Mouse (Mus musculus): ENCODE measurements at regions not wholly inside any gene's neighbourhood (a gene's known extent, or its start where the extent isn't known, plus 50 kb on each side); places are given as distances from the start of the nearest gene placed in this dataset.

- Histone ChIP-seq H3K36me3 (ENCODE audit: insufficient read depth, low read length) (no peaks in the 10 kb centered on the region), H3K4me3 (replicated peaks; ENCODE audit: low read length) (no peak overlapping the region), H3K9me3 (ENCODE audit: low read length) (no peaks in the 10 kb centered on the region), H3K27me3 (ENCODE audit: insufficient read depth, low read length) (no peaks in the 10 kb centered on the region), H3K4me1 (replicated peaks; ENCODE audit: low read depth, low read length) (no peaks in the 10 kb centered on the region)
- TF ChIP-seq POU5F1 (IDR thresholded peaks at IDR 0.05; ENCODE audit: borderline replicate concordance, low read length) = no peak
- TF ChIP-seq NANOG (IDR thresholded peaks at IDR 0.05; ENCODE audit: borderline replicate concordance, low read length) = no peak
- TF ChIP-seq CTCF (conservative IDR thresholded peaks at IDR 0.05; ENCODE audit: low read length) = no peak
Measured at GRCm38 (mm10) chr4:54527660-54528059, 417.2 kb upstream of the Zfp462 start.

GRCm38 (mm10) chr4:54531739-54532138, 413.1 kb upstream of the Zfp462 start:
- no peaks in the 10 kb centered on the region for H3K4me1 ChIP-seq (replicated peaks; ENCODE audit: low read depth, low read length)
- H3K27me3 ChIP-seq (ENCODE audit: insufficient read depth, low read length) = no peaks in the 10 kb centered on the region
- no peaks in the 10 kb centered on the region for H3K36me3 ChIP-seq (ENCODE audit: insufficient read depth, low read length)
- no peak overlapping the region for H3K4me3 ChIP-seq (replicated peaks; ENCODE audit: low read length)
- H3K9me3 ChIP-seq (ENCODE audit: low read length) = no peaks in the 10 kb centered on the region
- no peak for TF ChIP-seq POU5F1 (IDR thresholded peaks at IDR 0.05; ENCODE audit: borderline replicate concordance, low read length)
- no peak for TF ChIP-seq NANOG (IDR thresholded peaks at IDR 0.05; ENCODE audit: borderline replicate concordance, low read length)
- TF ChIP-seq CTCF (conservative IDR thresholded peaks at IDR 0.05; ENCODE audit: low read length) = no peak

- TF ChIP-seq NANOG (IDR thresholded peaks at IDR 0.05; ENCODE audit: borderline replicate concordance, low read length) = no peak
- TF ChIP-seq CTCF (conservative IDR thresholded peaks at IDR 0.05; ENCODE audit: low read length) = no peak
- TF ChIP-seq POU5F1 (IDR thresholded peaks at IDR 0.05; ENCODE audit: borderline replicate concordance, low read length) = no peak
- no peaks in the 10 kb centered on the region for H3K4me1 ChIP-seq (replicated peaks; ENCODE audit: low read depth, low read length)
- no peaks in the 10 kb centered on the region for H3K36me3 ChIP-seq (ENCODE audit: insufficient read depth, low read length)
- no peak overlapping the region for H3K4me3 ChIP-seq (replicated peaks; ENCODE audit: low read length)
- no peaks in the 10 kb centered on the region for H3K9me3 ChIP-seq (ENCODE audit: low read length)
- H3K27me3 ChIP-seq (ENCODE audit: insufficient read depth, low read length) = no peaks in the 10 kb centered on the region
Measured at GRCm38 (mm10) chr4:54533846-54534245, 411.0 kb upstream of the Zfp462 start.

DNA sequence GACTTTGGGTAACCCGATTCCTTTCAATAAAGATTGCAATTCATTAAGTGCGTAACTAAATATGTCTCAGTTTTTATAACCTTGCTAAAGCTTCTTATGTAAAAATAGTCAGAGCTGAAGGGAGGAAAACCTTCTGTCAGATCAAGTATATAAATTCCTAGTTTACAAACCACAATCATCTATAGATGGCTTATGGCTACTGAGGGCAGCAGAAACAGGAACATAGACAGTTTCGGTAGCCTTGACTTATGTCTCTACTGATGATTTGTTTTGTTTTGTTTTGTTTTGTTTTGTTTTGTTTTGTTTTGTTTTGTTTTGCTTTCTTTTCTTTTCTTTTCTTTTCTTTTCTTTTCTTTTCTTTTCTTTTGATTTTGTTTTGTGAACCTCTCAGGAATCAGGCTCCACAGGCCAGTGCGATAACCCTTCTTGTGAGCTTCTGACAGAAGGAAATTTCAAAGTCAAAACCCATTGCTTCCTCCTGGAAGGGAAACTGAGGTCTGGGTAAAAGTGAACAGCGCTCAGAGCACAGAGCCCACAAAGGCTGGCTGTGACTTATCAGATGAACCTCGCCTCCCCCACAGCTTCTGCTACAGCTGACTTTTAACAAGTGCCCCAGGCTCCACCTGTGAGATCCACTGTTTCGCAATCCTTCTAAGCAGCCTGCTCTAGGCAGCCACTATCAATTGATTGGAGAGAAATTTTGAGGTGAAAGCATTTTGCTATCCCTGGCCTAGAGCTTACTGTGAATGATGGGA, 391.8 kb upstream of the Zfp462 start:
- H3K27me3 ChIP-seq (ENCODE audit: insufficient read depth, low read length) = no peaks in the 10 kb centered on the region

GRCm38 (mm10) chr4:54563075-54563474, 381.8 kb upstream of the Zfp462 start:
- TF ChIP-seq POU5F1 (IDR thresholded peaks at IDR 0.05; ENCODE audit: borderline replicate concordance, low read length) (no peak), CTCF (conservative IDR thresholded peaks at IDR 0.05; ENCODE audit: low read length) (no peak), NANOG (IDR thresholded peaks at IDR 0.05; ENCODE audit: borderline replicate concordance, low read length) (no peak)
- H3K9me3 ChIP-seq (ENCODE audit: low read length) = no peaks in the 10 kb centered on the region
- H3K4me3 ChIP-seq (replicated peaks; ENCODE audit: low read length) = no peak overlapping the region

More for the DNA sequence above, 391.8 kb upstream of the Zfp462 start:
- TF ChIP-seq POU5F1 (IDR thresholded peaks at IDR 0.05; ENCODE audit: borderline replicate concordance, low read length) = no peak
- TF ChIP-seq NANOG (IDR thresholded peaks at IDR 0.05; ENCODE audit: borderline replicate concordance, low read length) = no peak
- TF ChIP-seq CTCF (conservative IDR thresholded peaks at IDR 0.05; ENCODE audit: low read length) = no peak
- Histone ChIP-seq H3K4me3 (replicated peaks; ENCODE audit: low read length) (no peak overlapping the region), H3K9me3 (ENCODE audit: low read length) (no peaks in the 10 kb centered on the region), H3K36me3 (ENCODE audit: insufficient read depth, low read length) (no peaks in the 10 kb centered on the region), H3K4me1 (replicated peaks; ENCODE audit: low read depth, low read length) (no peaks in the 10 kb centered on the region)

DNA sequence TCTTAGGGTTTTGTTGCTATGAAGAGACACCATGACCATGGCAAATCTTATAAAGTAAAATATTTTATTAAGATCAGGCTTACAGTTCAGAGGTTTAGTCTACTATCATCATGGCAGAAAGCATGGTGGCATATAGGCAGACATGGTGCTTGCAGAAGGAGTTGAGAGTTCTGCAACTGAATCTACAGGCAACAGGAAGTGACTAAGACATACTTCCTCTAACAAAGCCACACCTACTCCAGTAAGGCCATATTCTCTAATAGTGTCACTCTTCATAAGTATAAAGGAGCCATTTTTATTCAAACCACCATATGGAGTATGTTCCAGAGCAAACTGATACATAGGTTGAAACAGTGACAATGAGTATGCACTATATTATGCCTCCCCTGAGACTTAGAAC, 371.7 kb upstream of the Zfp462 start:
- Histone ChIP-seq H3K27me3 (ENCODE audit: insufficient read depth, low read length) (no peaks in the 10 kb centered on the region), H3K9me3 (ENCODE audit: low read length) (peaks cover 2% of the 10 kb centered on the region; the same call in 1 of the 2 replicates), H3K4me3 (replicated peaks; ENCODE audit: low read length) (no peak overlapping the region), H3K4me1 (replicated peaks; ENCODE audit: low read depth, low read length) (no peaks in the 10 kb centered on the region), H3K36me3 (ENCODE audit: insufficient read depth, low read length) (no peaks in the 10 kb centered on the region)
- no peak for TF ChIP-seq CTCF (conservative IDR thresholded peaks at IDR 0.05; ENCODE audit: low read length)
- TF ChIP-seq POU5F1 (IDR thresholded peaks at IDR 0.05; ENCODE audit: borderline replicate concordance, low read length) = no peak
- TF ChIP-seq NANOG (IDR thresholded peaks at IDR 0.05; ENCODE audit: borderline replicate concordance, low read length) = no peak

More at GRCm38 (mm10) chr4:54563075-54563474, 381.8 kb upstream of the Zfp462 start:
- Histone ChIP-seq H3K27me3 (ENCODE audit: insufficient read depth, low read length) (no peaks in the 10 kb centered on the region), H3K36me3 (ENCODE audit: insufficient read depth, low read length) (no peaks in the 10 kb centered on the region), H3K4me1 (replicated peaks; ENCODE audit: low read depth, low read length) (no peaks in the 10 kb centered on the region)

DNA sequence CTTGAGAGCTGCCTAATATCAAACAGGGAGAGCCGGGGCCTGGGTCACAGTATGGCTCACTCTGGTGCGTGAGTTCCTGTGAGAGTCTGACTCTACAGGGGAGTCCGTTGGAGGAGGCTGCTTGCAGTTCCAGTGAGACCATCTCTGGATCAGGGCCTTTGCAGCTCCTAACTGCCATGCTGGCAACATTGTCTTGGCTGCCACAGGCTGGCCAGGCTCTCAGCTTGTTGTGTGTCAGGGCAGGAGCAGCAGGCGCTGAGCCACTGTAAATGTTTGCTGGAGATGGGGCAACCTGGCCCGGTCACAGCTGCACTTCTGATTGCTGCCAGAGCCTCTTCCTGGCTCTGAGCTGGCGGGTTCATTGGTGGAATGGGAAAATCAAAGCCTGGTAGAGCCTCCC, 357.7 kb upstream of the Zfp462 start:
- H3K4me1 ChIP-seq (replicated peaks; ENCODE audit: low read depth, low read length) = no peaks in the 10 kb centered on the region
- no peak for TF ChIP-seq CTCF (conservative IDR thresholded peaks at IDR 0.05; ENCODE audit: low read length)
- no peaks in the 10 kb centered on the region for H3K9me3 ChIP-seq (ENCODE audit: low read length)
- no peak overlapping the region for H3K4me3 ChIP-seq (replicated peaks; ENCODE audit: low read length)
- H3K27me3 ChIP-seq (ENCODE audit: insufficient read depth, low read length) = no peaks in the 10 kb centered on the region
- no peaks in the 10 kb centered on the region for H3K36me3 ChIP-seq (ENCODE audit: insufficient read depth, low read length)

DNA sequence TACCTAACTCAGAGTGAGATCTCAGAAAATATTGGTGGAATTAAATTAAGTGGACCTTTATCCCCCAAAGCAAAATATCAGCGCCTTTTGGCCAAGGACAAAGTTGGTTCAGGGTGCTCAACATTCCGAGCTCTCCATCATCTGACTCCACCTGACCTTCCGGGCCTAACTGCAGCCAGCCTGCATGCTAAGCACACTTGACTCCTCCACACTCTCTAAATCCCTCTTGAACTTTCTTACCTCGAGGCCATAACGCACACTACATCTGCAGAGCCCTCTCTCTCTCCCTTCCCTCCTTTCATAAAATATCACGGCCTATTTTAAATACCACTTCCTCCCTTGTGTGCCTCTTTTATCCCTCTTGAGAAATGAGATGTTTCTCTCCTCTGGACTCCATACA, 356.1 kb upstream of the Zfp462 start:
- no peaks in the 10 kb centered on the region for H3K9me3 ChIP-seq (ENCODE audit: low read length)
- TF ChIP-seq POU5F1 (IDR thresholded peaks at IDR 0.05; ENCODE audit: borderline replicate concordance, low read length) = no peak
- no peak for TF ChIP-seq NANOG (IDR thresholded peaks at IDR 0.05; ENCODE audit: borderline replicate concordance, low read length)
- TF ChIP-seq CTCF (conservative IDR thresholded peaks at IDR 0.05; ENCODE audit: low read length) = no peak
- no peaks in the 10 kb centered on the region for H3K27me3 ChIP-seq (ENCODE audit: insufficient read depth, low read length)
- no peaks in the 10 kb centered on the region for H3K36me3 ChIP-seq (ENCODE audit: insufficient read depth, low read length)
- H3K4me3 ChIP-seq (replicated peaks; ENCODE audit: low read length) = no peak overlapping the region
- no peaks in the 10 kb centered on the region for H3K4me1 ChIP-seq (replicated peaks; ENCODE audit: low read depth, low read length)
